Mouse (Mus musculus): ENCODE measurements around the gene Gtpbp1. TPM values are rescaled to one million over a fixed set of nuclear protein-coding genes. Genes with fewer than 3 reads are reported as not detected.

Gene Gtpbp1
- polyA plus RNA-seq, 1 experiment: 61.0 TPM

DNA sequence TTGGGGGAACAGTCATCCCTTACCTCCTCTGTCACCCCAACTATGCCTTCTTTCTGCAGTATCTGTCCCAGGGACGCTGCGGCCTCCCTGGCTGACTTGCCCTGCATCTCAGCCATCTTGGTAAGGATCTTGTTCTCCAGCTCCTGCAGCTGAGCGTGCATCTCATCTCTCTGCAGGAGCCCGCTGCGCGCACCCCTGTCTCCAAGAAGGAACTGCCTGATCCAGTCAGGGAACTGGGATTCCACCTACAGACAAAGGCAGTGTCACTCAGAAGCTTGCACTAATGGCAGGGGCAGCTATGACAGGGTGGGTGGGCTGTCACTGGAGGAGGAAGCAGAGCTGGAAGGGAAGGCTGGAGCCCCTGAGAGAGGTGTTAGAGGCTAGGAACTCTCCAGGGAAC, 37.2 kb downstream of the Gtpbp1 start:
- TF ChIP-seq POLR2A (IDR thresholded peaks at IDR 0.05; ENCODE audit: borderline replicate concordance, extremely low read depth, insufficient read depth, insufficient read length, poor library complexity, severe bottlenecking) (no peak), CTCF (IDR thresholded peaks at IDR 0.05; ENCODE audit: borderline replicate concordance, extremely low read depth, insufficient read depth, insufficient read length) (no peak)
- no peak for DNase-seq (ENCODE audit: low read depth)

DNA sequence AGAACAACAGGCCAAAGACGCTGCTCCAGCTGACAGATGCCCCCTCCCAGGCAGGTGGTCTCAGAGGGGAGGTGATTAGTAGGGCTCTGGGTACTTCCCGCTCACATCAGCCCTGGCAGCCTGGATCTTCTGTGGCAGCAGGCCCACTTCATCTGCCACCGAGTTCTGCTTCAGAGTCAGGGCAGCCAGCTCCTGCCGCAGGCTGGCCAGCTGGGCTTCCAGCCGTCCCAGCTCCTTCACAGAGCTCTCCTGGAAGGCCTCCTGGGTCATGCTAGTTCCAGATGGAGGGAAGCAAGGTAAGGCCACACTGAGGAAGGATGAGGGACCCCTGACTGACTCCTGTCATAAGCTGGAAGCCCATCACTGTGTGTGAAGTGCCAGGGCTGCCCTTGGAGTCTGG, 37.7 kb downstream of the Gtpbp1 start:
- TF ChIP-seq CTCF (IDR thresholded peaks at IDR 0.05; ENCODE audit: borderline replicate concordance, extremely low read depth, insufficient read depth, insufficient read length) (no peak), POLR2A (IDR thresholded peaks at IDR 0.05; ENCODE audit: borderline replicate concordance, extremely low read depth, insufficient read depth, insufficient read length, poor library complexity, severe bottlenecking) (no peak)
- DNase-seq (ENCODE audit: low read depth): no peak

DNA sequence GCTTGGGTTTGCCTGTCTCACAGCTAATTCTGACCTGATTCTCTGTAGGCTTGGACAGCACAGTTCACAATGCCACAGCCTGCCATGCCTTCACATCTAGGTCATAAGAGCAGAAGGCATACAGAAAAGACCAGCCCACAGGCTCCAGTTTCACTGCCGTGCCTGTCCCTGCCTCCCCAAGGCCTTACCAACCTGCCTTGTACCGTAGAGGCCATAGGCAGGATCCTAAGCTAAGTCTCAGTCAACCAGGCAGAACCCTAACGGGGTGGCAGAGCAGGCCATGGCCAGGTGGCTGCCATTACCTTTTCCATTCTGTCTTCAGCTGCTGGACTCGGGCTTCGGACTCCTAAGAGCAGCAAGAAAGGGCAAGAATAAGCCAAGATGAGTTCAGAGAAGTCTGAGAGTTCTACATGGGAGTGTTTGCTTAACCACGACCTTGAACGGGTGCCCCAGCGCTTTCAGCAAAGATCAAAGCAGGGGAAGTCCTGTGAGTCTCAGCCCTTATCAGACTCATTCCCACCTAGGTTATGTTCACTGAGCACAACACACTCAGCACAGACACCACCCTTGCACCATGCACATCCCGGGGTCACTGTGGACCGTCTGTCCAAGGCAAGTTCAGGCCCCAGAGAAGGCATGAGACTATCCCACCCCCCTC, 38.2 kb downstream of the Gtpbp1 start:
- TF ChIP-seq POLR2A (IDR thresholded peaks at IDR 0.05; ENCODE audit: borderline replicate concordance, extremely low read depth, insufficient read depth, insufficient read length, poor library complexity, severe bottlenecking) (no peak), CTCF (IDR thresholded peaks at IDR 0.05; ENCODE audit: borderline replicate concordance, extremely low read depth, insufficient read depth, insufficient read length) (no peak)
- DNase-seq (ENCODE audit: low read depth): no peak

DNA sequence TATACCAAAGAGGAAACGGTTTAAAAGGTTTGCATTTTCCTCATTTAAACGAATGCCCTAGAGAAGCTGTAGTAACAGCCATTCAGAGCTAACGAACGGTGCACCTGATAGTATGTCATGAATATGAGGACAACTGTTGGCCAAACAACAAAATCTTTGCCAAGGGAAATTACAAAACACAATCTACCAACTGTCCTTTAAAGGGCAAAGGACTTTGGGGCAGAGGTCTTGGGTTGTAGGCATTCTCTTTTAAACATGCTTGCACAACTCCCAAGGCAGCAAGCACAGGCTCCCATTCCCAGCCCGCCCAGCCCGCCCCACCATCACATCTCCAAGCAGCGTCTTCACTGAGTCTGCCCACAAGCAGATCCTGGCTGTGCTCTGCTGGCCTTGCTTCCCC, 40.9 kb downstream of the Gtpbp1 start:
- no peak for TF ChIP-seq POLR2A (IDR thresholded peaks at IDR 0.05; ENCODE audit: borderline replicate concordance, extremely low read depth, insufficient read depth, insufficient read length, poor library complexity, severe bottlenecking)
- TF ChIP-seq CTCF (IDR thresholded peaks at IDR 0.05; ENCODE audit: borderline replicate concordance, extremely low read depth, insufficient read depth, insufficient read length): no peak
- no peak for DNase-seq (ENCODE audit: low read depth)

DNA sequence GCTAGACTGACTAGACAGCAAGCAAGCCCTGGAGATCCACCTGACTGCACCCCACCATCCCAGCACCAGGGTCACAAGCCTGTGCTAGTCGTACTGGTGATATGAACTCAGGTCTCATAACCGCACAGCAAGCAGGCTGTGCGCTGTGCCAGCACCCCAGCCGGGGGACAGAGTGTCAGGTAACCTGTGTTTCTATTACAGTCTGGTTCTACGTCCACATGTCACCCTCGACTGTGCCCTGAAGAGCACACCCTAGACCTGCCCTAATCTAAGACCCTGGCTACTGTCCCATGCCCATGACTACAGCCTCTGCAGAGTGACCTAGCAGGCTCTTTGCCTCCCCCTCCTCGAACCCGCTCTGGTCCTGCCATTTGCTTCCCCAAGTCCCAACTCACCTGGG, 42.5 kb downstream of the Gtpbp1 start:
- no peak for DNase-seq (ENCODE audit: low read depth)
- TF ChIP-seq POLR2A (IDR thresholded peaks at IDR 0.05; ENCODE audit: borderline replicate concordance, extremely low read depth, insufficient read depth, insufficient read length, poor library complexity, severe bottlenecking) (no peak), CTCF (IDR thresholded peaks at IDR 0.05; ENCODE audit: borderline replicate concordance, extremely low read depth, insufficient read depth, insufficient read length) (no peak)

DNA sequence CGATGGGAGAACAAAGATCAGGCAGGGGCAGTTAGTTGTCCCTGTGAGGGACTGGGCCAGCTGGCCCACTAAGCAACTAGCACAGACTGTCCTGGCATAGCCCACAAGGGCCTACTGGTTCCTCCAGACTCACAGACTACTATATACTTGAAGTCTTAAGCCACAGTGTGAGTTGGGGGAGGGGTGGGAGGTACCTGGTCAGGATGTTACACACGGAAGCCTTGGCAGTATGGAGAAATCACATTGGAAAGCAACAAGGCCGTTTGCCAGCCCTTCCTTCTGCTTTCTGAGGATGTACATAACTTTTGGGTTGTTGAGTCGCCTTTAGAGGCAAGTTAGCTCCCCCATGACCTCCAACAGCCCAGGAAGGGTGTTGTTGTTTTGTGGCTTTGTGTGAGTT, 43.0 kb downstream of the Gtpbp1 start:
- no peak for DNase-seq (ENCODE audit: low read depth)

DNA sequence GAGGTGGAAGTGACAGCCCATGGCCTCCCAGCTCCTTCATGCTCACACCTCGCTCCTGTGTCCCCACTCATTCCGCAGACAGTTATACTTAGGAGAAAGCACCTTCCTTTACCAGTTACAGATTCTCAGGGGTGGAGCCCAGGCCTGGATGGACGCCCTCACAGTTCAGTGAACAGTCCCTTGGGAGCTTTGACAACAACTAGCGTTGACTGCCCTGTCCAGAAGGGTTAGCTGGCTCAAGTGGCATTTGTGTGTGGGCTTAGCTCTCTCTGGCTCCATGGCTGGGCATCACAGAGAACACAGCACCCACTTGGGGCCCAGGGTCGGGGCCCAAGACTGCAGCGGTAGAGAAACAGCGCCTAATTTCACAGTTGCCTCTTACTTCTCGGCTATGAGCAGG, 43.7 kb downstream of the Gtpbp1 start:
- no peak for DNase-seq (ENCODE audit: low read depth)
- no peak for TF ChIP-seq CTCF (IDR thresholded peaks at IDR 0.05; ENCODE audit: borderline replicate concordance, extremely low read depth, insufficient read depth, insufficient read length)
- no peak for TF ChIP-seq POLR2A (IDR thresholded peaks at IDR 0.05; ENCODE audit: borderline replicate concordance, extremely low read depth, insufficient read depth, insufficient read length, poor library complexity, severe bottlenecking)

More for the DNA sequence above, 43.0 kb downstream of the Gtpbp1 start:
- TF ChIP-seq CTCF (IDR thresholded peaks at IDR 0.05; ENCODE audit: borderline replicate concordance, extremely low read depth, insufficient read depth, insufficient read length) (no peak), POLR2A (IDR thresholded peaks at IDR 0.05; ENCODE audit: borderline replicate concordance, extremely low read depth, insufficient read depth, insufficient read length, poor library complexity, severe bottlenecking) (no peak)

DNA sequence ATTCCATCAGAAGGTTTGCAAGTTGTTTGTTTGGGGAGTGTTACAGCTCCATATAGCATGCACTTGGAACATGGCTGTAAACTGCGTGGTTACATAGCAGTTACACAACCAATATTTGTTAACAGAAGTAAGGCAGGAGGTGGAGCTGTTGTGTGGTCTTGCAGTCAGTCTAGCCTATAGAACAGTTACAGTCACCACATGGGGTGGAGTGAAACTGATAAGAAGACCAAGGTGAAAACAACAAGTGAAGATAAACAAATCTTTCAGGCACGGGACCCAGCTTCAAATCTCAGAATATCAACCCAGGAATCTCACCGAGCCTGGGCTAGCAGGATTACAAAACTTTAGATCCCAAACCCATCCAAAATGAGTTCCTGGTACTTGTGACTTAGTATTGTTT, 50.1 kb downstream of the Gtpbp1 start:
- DNase-seq (ENCODE audit: low read depth): no peak
- TF ChIP-seq CTCF (IDR thresholded peaks at IDR 0.05; ENCODE audit: borderline replicate concordance, extremely low read depth, insufficient read depth, insufficient read length) (no peak), POLR2A (IDR thresholded peaks at IDR 0.05; ENCODE audit: borderline replicate concordance, extremely low read depth, insufficient read depth, insufficient read length, poor library complexity, severe bottlenecking) (no peak)

DNA sequence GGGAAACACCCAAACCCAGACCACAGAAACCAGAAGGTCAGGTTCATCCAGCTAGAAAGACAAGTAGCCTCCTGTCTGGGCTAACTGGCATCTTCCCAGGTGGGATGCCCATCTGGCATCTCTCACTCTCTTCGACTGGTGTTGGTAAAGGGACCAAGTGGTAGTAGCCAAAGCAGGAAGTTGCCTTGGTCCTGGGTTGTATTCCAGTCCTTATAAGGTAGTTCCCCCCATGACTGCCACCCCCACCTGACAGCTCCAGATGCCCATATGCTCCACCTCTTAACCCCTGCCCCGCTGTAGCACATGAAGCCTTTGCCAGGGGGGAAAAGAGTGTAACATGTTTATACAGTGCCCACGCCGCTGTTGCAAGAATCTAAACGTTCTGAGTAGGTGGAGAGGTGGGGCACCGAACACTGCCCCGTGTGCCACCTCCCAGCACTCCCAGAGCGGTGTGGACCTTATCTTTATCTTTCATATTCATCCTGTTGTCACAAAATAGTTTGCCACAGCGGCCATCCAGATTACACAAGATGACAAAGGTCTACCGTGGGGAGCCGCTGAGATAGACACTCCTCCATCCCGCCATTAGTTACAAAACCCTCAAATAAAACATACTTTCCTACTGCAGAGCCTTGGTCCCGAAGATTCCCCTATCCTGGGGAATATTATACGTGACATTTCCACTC, 50.7 kb downstream of the Gtpbp1 start:
- DNase-seq (ENCODE audit: low read depth): no peak
- no peak for TF ChIP-seq CTCF (IDR thresholded peaks at IDR 0.05; ENCODE audit: borderline replicate concordance, extremely low read depth, insufficient read depth, insufficient read length)
- no peak for TF ChIP-seq POLR2A (IDR thresholded peaks at IDR 0.05; ENCODE audit: borderline replicate concordance, extremely low read depth, insufficient read depth, insufficient read length, poor library complexity, severe bottlenecking)

DNA sequence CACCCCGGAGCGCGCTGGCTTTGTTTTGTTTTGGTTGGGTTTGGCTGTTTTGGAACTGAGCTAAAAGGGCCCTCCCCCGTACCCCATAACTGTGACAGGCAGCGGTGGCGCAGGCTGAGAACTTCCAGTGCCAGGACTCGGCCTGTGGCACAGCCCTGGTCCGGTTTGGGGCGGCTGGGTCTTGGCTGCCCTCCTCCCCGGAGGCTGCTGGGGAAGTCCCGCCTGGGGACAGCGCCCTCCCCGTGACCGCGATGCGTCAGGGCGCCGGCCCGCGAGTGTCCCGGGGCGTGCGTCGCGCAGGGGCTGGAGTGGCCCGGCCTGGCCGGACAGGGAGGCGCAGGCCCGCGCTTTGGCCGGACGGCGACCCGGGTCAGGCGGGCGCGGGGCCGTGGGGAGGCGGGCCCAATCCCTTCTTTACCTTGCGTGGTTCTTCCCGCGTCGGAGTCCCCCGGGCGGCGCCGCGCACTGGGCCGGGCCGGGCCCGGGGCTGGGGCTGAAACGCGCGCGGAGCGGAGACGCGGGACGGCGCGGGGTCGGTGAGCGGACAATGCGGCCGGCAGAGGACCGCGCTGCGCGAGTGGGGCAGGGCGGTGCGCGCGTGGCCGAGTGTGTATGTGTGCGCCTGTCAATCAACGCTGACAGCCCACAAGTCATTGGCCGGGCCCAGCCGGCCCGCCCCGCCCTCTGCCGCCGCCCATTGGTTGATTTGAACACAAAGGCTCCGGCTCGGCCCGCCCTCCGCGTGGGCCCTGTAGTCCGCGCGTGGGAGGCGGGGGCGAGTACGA, 51.5 kb downstream of the Gtpbp1 start, which contains the start of gene Sun2:
Gene Sun2, minus strand, starts transcription at position 616 of the 785 bp plus-strand sequence.
- TF ChIP-seq POLR2A (IDR thresholded peaks at IDR 0.05; ENCODE audit: borderline replicate concordance, extremely low read depth, insufficient read depth, insufficient read length, poor library complexity, severe bottlenecking) (peak; percentile 56; the same call in 1 of the 2 replicates), CTCF (IDR thresholded peaks at IDR 0.05; ENCODE audit: borderline replicate concordance, extremely low read depth, insufficient read depth, insufficient read length) (no peak)

DNA sequence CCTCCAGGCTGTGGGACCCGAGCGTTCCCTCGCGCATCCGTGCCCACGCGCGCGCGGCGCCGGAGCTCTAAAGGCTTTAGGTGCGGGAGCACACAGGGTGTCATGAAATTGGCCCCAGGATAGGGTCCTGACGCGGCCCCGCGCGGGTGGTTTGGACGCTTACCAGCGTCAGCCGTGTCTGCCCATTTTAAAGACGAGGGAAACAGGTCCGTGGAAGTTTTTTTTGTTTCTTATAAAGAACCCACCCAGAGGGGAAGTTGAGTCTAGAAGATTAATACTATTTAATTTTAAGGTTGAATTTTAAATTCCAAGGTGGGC, 52.0 kb downstream of the Gtpbp1 start:
- no peak for DNase-seq (ENCODE audit: low read depth)
- TF ChIP-seq CTCF (IDR thresholded peaks at IDR 0.05; ENCODE audit: borderline replicate concordance, extremely low read depth, insufficient read depth, insufficient read length) (no peak), POLR2A (IDR thresholded peaks at IDR 0.05; ENCODE audit: borderline replicate concordance, extremely low read depth, insufficient read depth, insufficient read length, poor library complexity, severe bottlenecking) (no peak; the same call in 1 of the 2 replicates)

More for the DNA sequence above, 51.5 kb downstream of the Gtpbp1 start, which contains the start of gene Sun2:
- DNase-seq (ENCODE audit: low read depth): peak; percentile 97
